Mouse (Mus musculus) cortical plate, adult 2 months (tissue): ENCODE measurements around the gene Mdm1.

ENCODE experiments used
- CTCF ChIP-seq: fragments of 200-500 bp; IDR thresholded peaks from 2 replicates; pipeline ENCODE4 v1.5.1; 2011; ENCODE audit warnings: mild to moderate bottlenecking, control low read depth, low read length; ENCODE audit not compliant: insufficient read depth; ENCODE audit errors: extremely low read depth
- POLR2A ChIP-seq: fragments of 200-500 bp; IDR thresholded peaks from 2 replicates; pipeline ENCODE4 v1.6.1; 2011; ENCODE audit warnings: mild to moderate bottlenecking, low read length, control low read depth; ENCODE audit not compliant: insufficient read depth; ENCODE audit errors: extremely low read depth

GRCm38 (mm10) chr10:118130016-118130415 is 11.6 kb upstream of the Mdm1 start:
- TF ChIP-seq CTCF: no peak
- no peak for TF ChIP-seq POLR2A
